ENCODE assay signal across 9 mouse cellular contexts in genomic region chr7:102695358-102696125, GRCm38 (mm10). TPM values are rescaled to one million over a fixed set of nuclear protein-coding genes. Genes with fewer than 3 reads are reported as not detected.
DNase-seq lines count a peak whose midpoint lies in the region; ATAC-seq lines count a peak whose summit lies in the region.
"Had no signal": no experiment of that assay in that cellular context is flagged by ENCODE, and none has a peak within 500 bp of the region (broad histone marks: within the 10 kb centered on the region; RNA-seq: fewer than 3 reads in every experiment).

TSS of gene Olfr557 (plus strand) at chr7:102695910.

- peak; percentile 19 to 22 for DNase-seq in frontal cortex, postnatal 36 days (ENCODE audit: low spot score in 2 of 2)
- DNase-seq in frontal cortex, postnatal 14 days (ENCODE audit: low spot score in 2 of 2) = no peak
- DNase-seq in neural tube, embryonic 10.5 days (ENCODE audit: extremely low spot score, low spot score) = peak; percentile 33
- peak; percentile 64 for DNase-seq in adipocyte (ENCODE audit: low spot score)
- peak; percentile 40 for DNase-seq in lung, postnatal 14 days
- DNase-seq in ovary, postnatal 10 days (ENCODE audit: low spot score) = no peak

- H3K4me2 ChIP-seq in neural tube, embryonic 15.5 days = no peak within 1 kb of the TSS
- H3K4me2 ChIP-seq: limb, embryonic 13.5 days had no signal

- no peaks in the 10 kb centered on the region for H3K9me3 ChIP-seq in neural tube, embryonic 15.5 days (replicated peaks)
- H3K9me3 ChIP-seq: limb, embryonic 13.5 days had no signal

- H3K9ac ChIP-seq in neural tube, embryonic 15.5 days (replicated peaks) = no peak within 1 kb of the TSS
- H3K9ac ChIP-seq: limb, embryonic 13.5 days had no signal

- no peaks in the 10 kb centered on the region for H3K27me3 ChIP-seq in neural tube, embryonic 15.5 days (replicated peaks)
- H3K27me3 ChIP-seq: limb, embryonic 13.5 days had no signal

- H3K36me3 ChIP-seq in neural tube, embryonic 15.5 days = no peaks in the 10 kb centered on the region
- H3K36me3 ChIP-seq: limb, embryonic 13.5 days had no signal

- WGBS in neural tube, embryonic 15.5 days = 79% methylated on average over 5 of the region's 5 CpGs

- H3K4me3 ChIP-seq in neural tube, embryonic 15.5 days (replicated peaks) = no peak within 1 kb of the TSS
- H3K4me3 ChIP-seq: limb, embryonic 13.5 days had no signal

- no peak within 1 kb of the TSS for H3K27ac ChIP-seq in neural tube, embryonic 15.5 days (replicated peaks)
- H3K27ac ChIP-seq: limb, embryonic 13.5 days had no signal

- ATAC-seq in neural tube, embryonic 15.5 days (ENCODE audit: low FRiP score) = no peak
- peak; percentile 97 for ATAC-seq in granulocyte monocyte progenitor cell, adult 5-6 weeks (replicated peaks; ENCODE audit: poor library complexity, severe bottlenecking)

- no peaks in the 10 kb centered on the region for H3K4me1 ChIP-seq in neural tube, embryonic 15.5 days
- H3K4me1 ChIP-seq: limb, embryonic 13.5 days had no signal

RNA-seq across cellular contexts. Expression of gene Olfr557, which starts in this region (rescaled TPM):
- polyA plus RNA-seq in neural tube, embryonic 15.5 days (2015; fragmentation: Nextera tagmentation; extraction: Ambion mirVana) = not detected in 2 replicates
- not detected in 2 replicates for total RNA-seq in granulocyte monocyte progenitor cell, adult 5-6 weeks (2014; fragmentation: Nextera tagmentation)
- not detected in 2 replicates for total RNA-seq in granulocyte monocyte progenitor cell, adult 5-6 weeks (2017)
- polyA plus RNA-seq: limb, embryonic 13.5 days had no signal

Comparison
In these comparisons a context has a peak if more than half of its experiments do, and no peak if none do; other contexts are left out.
1. DNase-seq: peak in frontal cortex, postnatal 36 days (2 of 2), neural tube, embryonic 10.5 days (single experiment), adipocyte (single experiment) and lung, postnatal 14 days (single experiment); none in frontal cortex, postnatal 14 days (0 of 2) and ovary, postnatal 10 days (single experiment).
2. Peak in ATAC-seq in granulocyte monocyte progenitor cell, adult 5-6 weeks; RNA of the gene not detected or under 1 TPM.